Comparison of ENCODE assay signal across 17 mouse cellular contexts in genomic region chr3:119095223-119095886, GRCm38 (mm10).
DNase-seq lines count a peak whose midpoint lies in the region; ATAC-seq and TF ChIP-seq lines count a peak whose summit lies in the region.
"Had no signal": no experiment of that assay in that cellular context is flagged by ENCODE, and none has a peak within 500 bp of the region (broad histone marks: within the 10 kb centered on the region; RNA-seq: fewer than 3 reads in every experiment).

No protein-coding gene starts in this region.

- H3K27me3 ChIP-seq in ES-Bruce4 (ENCODE audit: control insufficient read depth, insufficient read depth, low read length, poor library complexity, severe bottlenecking) = no peaks in the 10 kb centered on the region
- H3K27me3 ChIP-seq in midbrain, embryonic 13.5 days = peaks cover 10% of the 10 kb centered on the region; the same call in 1 of the 2 replicates
- H3K27me3 ChIP-seq in kidney, embryonic 14.5 days (ENCODE audit: control insufficient read depth, insufficient read depth, low read length) = no peaks in the 10 kb centered on the region
- H3K27me3 ChIP-seq: CH12.LX; limb, embryonic 13.5 days; neural tube, embryonic 13.5 days had no signal

- peak; percentile 93 for DNase-seq in ES-CJ7 (ENCODE audit: low read depth, low spot score)
- peak; percentile 9 for DNase-seq in embryo, embryonic 11.5 days (ENCODE audit: low read depth, low spot score)
- no peak for DNase-seq in layer of hippocampus, adult 8-10 months (ENCODE audit: low spot score in 2 of 2)
- DNase-seq in spleen, postnatal 14 days (ENCODE audit: low spot score in 2 of 2) = no peak
- DNase-seq: adrenal gland, postnatal 36 days; cerebellum, adult 11 months; kidney, adult 11 months; kidney, postnatal 4 days; lung, adult 2 months; right cerebral cortex, postnatal 4 days; thymus, postnatal 25 days had no signal

- no peak overlapping the region for H3K4me3 ChIP-seq in ES-Bruce4 (ENCODE audit: low read depth, low read length)
- no peak overlapping the region for H3K4me3 ChIP-seq in midbrain, embryonic 13.5 days (replicated peaks)
- H3K4me3 ChIP-seq in kidney, embryonic 14.5 days (ENCODE audit: low read length) = no peak overlapping the region
- H3K4me3 ChIP-seq: limb, embryonic 13.5 days; neural tube, embryonic 13.5 days had no signal

- H3K4me2 ChIP-seq in midbrain, embryonic 13.5 days (replicated peaks) = no peak overlapping the region
- H3K4me2 ChIP-seq in kidney, embryonic 14.5 days (replicated peaks; ENCODE audit: low read depth, low read length) = no peak overlapping the region
- H3K4me2 ChIP-seq: limb, embryonic 13.5 days; neural tube, embryonic 13.5 days had no signal

- ATAC-seq in midbrain, embryonic 13.5 days = peak; percentile 86
- no peak for ATAC-seq in kidney, embryonic 14.5 days (ENCODE audit: low FRiP score, low TSS enrichment)

- TF ChIP-seq CTCF in ES-Bruce4 (IDR thresholded peaks at IDR 0.05; ENCODE audit: low read depth, low read length) = no peak

- peak; percentile 63; the same call in 1 of the 2 replicates for TF ChIP-seq EP300 in ES-Bruce4 (IDR thresholded peaks at IDR 0.05; ENCODE audit: insufficient read depth, low read depth, low read length)

- no peak overlapping the region for H3K9ac ChIP-seq in ES-Bruce4 (ENCODE audit: low read depth, poor library complexity, severe bottlenecking)
- no peak overlapping the region for H3K9ac ChIP-seq in midbrain, embryonic 13.5 days (replicated peaks)
- H3K9ac ChIP-seq in kidney, embryonic 14.5 days (ENCODE audit: low read depth, low read length) = no peak overlapping the region
- H3K9ac ChIP-seq: limb, embryonic 13.5 days; neural tube, embryonic 13.5 days had no signal

- H3K27ac ChIP-seq in ES-Bruce4 (ENCODE audit: insufficient read depth, low read length) = peak overlapping the region; percentile 94
- H3K27ac ChIP-seq in midbrain, embryonic 13.5 days = no peak overlapping the region
- no peak overlapping the region for H3K27ac ChIP-seq in kidney, embryonic 14.5 days (ENCODE audit: low read depth, low read length)
- H3K27ac ChIP-seq: limb, embryonic 13.5 days; neural tube, embryonic 13.5 days had no signal

- H3K4me1 ChIP-seq in ES-Bruce4 (ENCODE audit: control insufficient read depth, insufficient read depth, low read length) = no peaks in the 10 kb centered on the region
- H3K4me1 ChIP-seq in midbrain, embryonic 13.5 days (replicated peaks) = peaks cover 7% of the 10 kb centered on the region
- no peaks in the 10 kb centered on the region for H3K4me1 ChIP-seq in kidney, embryonic 14.5 days (ENCODE audit: control insufficient read depth, insufficient read depth, low read length)
- H3K4me1 ChIP-seq: limb, embryonic 13.5 days had no signal

- no peaks in the 10 kb centered on the region for H3K36me3 ChIP-seq in ES-Bruce4 (ENCODE audit: control insufficient read depth, insufficient read depth, low read length, poor library complexity, severe bottlenecking)
- no peaks in the 10 kb centered on the region for H3K36me3 ChIP-seq in midbrain, embryonic 13.5 days
- H3K36me3 ChIP-seq in kidney, embryonic 14.5 days (ENCODE audit: control insufficient read depth, insufficient read depth, low read length) = no peaks in the 10 kb centered on the region
- H3K36me3 ChIP-seq: limb, embryonic 13.5 days; neural tube, embryonic 13.5 days had no signal

- WGBS in midbrain, embryonic 13.5 days = 16% methylated on average over 5 of the region's 5 CpGs
- WGBS in kidney, embryonic 14.5 days = 88% methylated on average over 5 of the region's 5 CpGs

- H3K9me3 ChIP-seq in ES-Bruce4 (replicated peaks; ENCODE audit: control insufficient read depth, insufficient read depth, low read length, poor library complexity, severe bottlenecking) = no peaks in the 10 kb centered on the region
- H3K9me3 ChIP-seq in midbrain, embryonic 13.5 days = no peaks in the 10 kb centered on the region
- H3K9me3 ChIP-seq in kidney, embryonic 14.5 days (ENCODE audit: control insufficient read depth, low read length) = no peaks in the 10 kb centered on the region
- H3K9me3 ChIP-seq: limb, embryonic 13.5 days; neural tube, embryonic 13.5 days had no signal

- no peak for TF ChIP-seq POLR2A in ES-Bruce4 (IDR thresholded peaks at IDR 0.05; ENCODE audit: insufficient read depth, low read length)

Comparison
In these comparisons a context has a peak if more than half of its experiments do, and no peak if none do; other contexts are left out.
1. DNase-seq: peak in ES-CJ7 (single experiment) and embryo, embryonic 11.5 days (single experiment); none in layer of hippocampus, adult 8-10 months (0 of 2) and spleen, postnatal 14 days (0 of 2).